Mouse (Mus musculus): ENCODE data around the gene Rtn1.

Rtn1 gene

DNA sequence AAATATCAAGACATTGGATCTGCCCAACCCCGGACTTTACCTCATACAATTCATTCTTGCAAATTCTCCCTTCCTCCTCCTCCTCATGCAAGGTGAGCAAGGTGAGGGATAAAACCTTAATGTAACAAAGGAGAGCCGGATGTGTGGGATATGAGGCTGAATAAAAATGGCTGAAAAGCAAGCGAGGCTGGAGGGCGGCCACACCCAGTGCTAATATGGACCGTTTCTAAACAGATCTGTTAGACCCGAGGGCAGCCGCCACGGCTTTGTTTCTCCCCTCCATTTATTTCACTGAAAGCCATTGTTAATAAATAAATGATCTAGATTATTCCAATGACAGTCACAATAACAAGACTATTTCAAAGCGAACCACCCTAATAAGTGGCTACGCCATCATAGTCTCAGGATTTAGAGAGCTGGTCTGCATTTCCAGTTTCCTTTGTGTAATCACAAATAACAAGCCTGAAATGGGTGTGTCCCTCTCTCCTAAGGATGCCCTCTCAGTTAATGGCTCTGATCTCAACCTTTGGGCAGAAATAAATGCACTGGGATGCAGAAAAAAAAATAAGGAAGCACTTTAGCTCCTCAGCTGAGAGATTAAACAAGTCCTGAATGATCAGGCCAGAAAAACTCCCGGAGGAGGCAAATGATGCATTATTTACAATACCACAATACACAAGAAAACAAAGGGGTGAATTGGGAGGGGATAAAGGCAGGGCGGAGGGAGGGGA, 173.1 kb downstream of the Rtn1 start:
- no peak for ATAC-seq (ENCODE audit: insufficient number of reproducible peaks, low FRiP score, low TSS enrichment)

GRCm38 (mm10) chr12:72234966-72235365, 173.9 kb downstream of the Rtn1 start:
- ATAC-seq (ENCODE audit: insufficient number of reproducible peaks, low FRiP score, low TSS enrichment) = no peak

- no peak for ATAC-seq (ENCODE audit: insufficient number of reproducible peaks, low FRiP score, low TSS enrichment)
These were observed 174.7 kb downstream of the Rtn1 start for GRCm38 (mm10) chr12:72234151-72234550.

DNA sequence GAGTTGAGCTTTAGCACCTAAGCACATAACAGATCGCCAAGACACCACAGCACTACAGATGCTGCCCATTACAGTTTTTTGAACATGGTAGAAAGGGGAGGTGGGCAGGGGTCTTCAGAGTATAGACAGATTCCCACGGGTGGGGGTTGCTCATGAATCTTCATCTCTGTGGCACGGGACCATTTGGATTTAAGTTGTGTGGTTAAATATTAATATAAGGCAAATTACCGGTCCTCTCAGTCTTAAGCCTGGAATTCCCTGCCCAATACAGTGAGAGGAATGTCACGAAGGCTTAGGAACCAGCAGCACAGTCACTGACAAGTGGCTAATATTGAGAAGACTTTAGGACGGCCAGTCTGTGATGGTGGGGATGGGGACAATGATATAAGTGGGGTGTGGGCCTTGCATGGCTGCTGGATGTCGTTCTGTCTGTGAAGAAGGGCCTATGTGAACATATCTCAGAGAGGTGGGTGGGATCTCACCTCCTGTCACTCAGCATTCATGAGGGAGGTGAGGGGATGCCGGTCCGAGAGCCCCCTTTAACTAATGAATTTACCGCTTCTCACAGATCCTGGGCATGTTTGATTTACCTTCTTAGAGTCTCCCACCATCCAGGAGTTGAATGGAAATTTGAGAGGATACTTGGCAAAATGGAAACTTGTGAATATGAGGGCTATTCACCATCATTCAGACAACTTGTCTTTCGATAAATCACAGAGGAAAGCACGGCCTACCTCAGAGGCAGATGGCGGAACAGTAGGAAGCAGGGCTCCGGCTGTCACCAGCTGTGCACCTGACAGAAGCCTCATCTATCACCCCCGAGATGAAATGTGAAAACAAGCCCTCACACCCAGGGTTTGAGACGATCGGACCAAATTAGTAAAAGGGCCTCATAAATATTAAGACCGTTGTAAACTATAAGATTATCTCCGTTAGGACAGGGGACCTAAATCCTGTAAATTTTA, 175.7 kb downstream of the Rtn1 start:
- no peak for ATAC-seq (ENCODE audit: insufficient number of reproducible peaks, low FRiP score, low TSS enrichment)

DNA sequence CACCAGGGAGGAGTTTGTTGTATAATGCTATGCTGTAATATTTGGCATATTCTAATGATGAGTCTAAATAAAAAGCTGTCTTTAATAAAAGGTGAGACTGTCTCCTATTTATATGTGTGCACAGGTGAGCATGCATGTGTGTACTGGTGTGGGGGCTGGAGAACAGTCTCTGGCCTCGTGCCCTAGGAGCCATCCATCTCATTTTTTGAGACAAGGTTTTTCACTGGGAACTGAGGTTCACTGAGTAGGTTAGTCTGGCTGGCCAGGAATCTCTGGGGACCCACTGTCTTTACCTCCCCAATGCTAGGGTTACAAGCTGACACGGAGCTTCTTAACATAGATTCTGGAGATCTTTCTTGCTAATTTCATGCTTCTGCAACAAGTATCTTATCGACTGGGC, 176.7 kb downstream of the Rtn1 start:
- ATAC-seq (ENCODE audit: insufficient number of reproducible peaks, low FRiP score, low TSS enrichment) = no peak

DNA sequence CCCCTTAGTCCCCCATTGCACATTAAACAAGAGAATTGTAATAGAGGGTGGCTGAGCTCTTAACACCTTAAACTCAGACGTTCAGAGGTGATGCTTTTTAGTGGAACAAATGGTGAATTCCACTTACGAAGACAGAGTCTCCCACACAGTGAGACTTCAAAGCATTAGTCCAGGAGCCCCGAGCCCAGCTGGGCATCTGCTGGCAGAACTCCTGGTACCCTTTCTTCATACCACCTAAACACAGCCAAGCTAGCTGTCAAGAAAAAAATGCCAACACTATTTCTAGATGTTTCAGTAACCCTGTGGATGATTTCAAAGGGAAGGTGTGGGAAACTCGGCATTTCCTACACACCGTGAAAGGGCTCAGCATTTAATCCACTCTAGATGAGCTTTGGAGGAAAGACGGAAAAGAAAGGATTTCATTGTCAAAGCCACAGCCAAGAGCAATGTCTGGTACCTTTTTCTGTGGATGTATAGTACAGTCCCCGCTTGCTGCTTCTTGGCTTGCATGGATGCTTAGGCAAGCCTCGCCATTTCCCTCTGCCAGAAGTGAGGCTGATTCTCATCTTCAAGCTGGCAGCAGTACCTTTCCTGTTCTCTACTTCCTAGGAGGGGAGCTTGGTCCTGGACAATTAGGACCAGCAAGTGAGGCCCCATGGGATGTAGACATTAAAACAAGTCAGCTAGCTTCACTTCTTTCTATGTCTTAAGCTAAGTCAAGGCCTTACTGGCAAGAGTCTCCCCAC, 179.2 kb downstream of the Rtn1 start:
- peak; percentile 53 for ATAC-seq (ENCODE audit: insufficient number of reproducible peaks, low FRiP score, low TSS enrichment)

DNA sequence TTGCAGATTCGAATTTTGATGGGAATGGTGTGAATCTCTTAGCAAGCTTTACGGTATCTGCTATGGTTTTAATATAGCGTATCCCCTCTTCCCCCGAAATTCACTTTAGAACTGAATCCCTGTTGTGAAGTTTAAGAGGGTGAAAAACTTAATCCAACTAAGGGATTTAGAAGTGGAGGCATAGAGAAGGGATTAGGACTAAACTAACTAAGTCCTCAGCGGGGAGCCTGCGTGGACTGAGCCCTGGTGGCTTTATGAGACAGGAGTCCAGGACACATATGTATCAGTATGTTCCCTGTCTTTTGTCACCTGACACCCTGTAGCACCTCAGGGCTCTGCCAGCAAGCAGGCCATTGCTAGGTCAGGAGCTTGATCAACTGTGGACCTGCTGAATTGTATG, 181.1 kb downstream of the Rtn1 start:
- no peak for ATAC-seq (ENCODE audit: insufficient number of reproducible peaks, low FRiP score, low TSS enrichment)

DNA sequence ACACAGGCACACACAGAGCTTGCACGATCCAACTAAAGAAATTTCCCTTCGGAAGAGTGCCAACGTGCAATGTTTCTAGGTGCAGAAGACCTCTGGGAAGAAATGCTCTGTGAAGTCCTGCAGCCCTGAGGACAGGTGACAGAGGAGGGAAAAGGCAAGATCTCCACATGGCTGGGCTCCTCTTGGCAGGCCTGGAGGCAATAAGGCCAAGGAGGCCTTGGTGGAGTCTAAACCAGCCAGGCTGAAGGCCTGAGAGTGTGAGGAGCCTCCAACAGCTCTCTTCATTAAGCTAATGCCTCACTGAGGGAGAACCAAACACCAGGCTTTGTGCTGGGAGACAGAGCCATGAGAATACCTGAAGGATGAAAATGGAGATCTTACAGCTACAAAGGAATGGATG, 183.5 kb downstream of the Rtn1 start:
- ATAC-seq (ENCODE audit: insufficient number of reproducible peaks, low FRiP score, low TSS enrichment) = no peak

DNA sequence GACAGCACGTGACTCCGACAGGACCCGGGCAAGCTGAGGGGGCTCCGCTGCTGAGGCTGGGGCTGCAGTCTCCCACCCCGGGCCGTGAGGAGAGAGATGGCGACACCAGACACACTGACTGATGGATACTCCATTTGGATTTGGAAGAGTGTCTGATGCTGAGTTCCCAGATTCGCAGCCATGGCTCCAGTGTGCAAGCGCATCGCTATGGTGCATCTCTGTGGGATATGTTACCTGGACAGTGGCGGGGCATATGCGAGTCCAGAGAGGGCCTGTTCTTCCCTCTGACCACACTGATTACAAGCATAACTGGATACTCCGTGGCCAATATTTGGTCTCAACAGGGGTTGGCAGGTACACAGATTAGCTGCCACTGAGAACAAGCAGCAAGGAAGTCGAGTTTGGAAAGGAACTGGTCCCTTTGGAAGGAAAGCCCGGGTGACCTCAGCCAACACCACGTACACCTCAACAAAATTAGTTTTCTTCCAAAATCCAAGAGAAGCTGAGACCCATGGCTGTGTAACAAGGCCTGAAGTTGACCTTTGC, 185.2 kb downstream of the Rtn1 start:
- peak; percentile 72 for ATAC-seq (ENCODE audit: insufficient number of reproducible peaks, low FRiP score, low TSS enrichment)

DNA sequence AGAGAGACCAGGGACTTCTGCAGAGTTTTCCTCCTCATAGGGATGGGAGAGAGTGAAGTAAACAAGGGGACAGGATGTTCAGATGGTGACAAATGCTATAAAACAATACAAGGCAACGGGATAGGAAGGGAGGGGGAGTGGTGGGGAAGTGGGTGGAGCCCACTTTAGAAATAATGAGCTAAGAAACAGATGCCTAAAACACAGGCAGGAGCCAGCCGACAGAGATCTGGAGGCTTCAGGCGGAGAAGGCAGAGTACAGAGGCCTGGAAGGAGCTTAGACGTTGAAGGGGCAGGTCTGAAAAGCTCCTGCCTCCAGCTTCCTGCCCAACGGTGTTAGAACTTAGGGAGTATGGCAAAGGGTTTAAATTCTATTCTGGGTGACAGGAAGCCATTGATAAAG, 195.3 kb downstream of the Rtn1 start:
- ATAC-seq (ENCODE audit: insufficient number of reproducible peaks, low FRiP score, low TSS enrichment) = no peak

GRCm38 (mm10) chr12:72200828-72201227, 208.0 kb downstream of the Rtn1 start:
- no peak for ATAC-seq (ENCODE audit: insufficient number of reproducible peaks, low FRiP score, low TSS enrichment)

GRCm38 (mm10) chr12:72197925-72198486, 210.8 kb downstream of the Rtn1 start:
- no peak for ATAC-seq (ENCODE audit: insufficient number of reproducible peaks, low FRiP score, low TSS enrichment)

DNA sequence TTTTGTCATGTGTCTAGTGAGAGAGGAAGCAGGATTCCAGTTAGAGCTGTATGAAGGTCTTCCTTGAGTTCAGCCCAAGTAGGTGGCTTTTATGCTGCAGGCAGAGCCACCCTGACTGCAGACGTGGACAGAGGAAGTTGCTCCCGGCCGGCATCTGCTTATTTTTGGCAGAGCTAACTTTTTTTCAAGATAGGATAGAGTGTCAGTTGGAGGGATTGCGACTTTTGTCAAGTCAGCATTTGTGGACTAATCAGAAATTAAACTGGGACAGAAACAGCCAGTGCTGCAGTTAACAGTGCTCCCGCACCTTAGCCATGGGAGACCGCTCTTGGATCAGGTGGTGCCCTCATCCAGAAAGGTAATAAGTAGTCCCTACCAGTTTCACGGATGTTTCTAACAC, 211.4 kb downstream of the Rtn1 start:
- ATAC-seq (ENCODE audit: insufficient number of reproducible peaks, low FRiP score, low TSS enrichment) = no peak

DNA sequence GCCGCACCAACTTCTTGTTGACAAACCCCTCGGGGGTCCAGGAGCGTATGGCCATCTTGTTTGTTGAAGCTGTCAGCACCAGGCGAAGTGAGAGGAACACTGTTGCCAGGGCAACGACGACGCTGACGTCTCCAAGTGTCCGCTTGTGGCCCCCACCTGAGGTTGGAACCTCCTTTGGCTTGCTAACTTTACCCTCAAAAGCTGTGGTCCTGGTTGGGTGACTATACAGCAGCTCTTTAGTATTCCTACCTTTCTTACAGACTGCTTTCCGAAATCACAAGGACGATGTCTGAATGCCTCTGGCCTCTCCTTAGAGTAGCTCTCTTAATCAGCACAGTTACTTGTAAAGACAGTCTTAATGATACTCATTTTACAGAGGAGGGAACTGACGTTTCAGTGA, 223.9 kb downstream of the Rtn1 start, which contains the start of gene Ccdc175:
Gene Ccdc175 (minus strand): TSS at position 101 of the 400 bp plus-strand sequence.
- no peak for ATAC-seq (ENCODE audit: insufficient number of reproducible peaks, low FRiP score, low TSS enrichment)

- no peak for ATAC-seq (ENCODE audit: insufficient number of reproducible peaks, low FRiP score, low TSS enrichment)
These were observed 229.3 kb downstream of the Rtn1 start for GRCm38 (mm10) chr12:72179561-72179960.

DNA sequence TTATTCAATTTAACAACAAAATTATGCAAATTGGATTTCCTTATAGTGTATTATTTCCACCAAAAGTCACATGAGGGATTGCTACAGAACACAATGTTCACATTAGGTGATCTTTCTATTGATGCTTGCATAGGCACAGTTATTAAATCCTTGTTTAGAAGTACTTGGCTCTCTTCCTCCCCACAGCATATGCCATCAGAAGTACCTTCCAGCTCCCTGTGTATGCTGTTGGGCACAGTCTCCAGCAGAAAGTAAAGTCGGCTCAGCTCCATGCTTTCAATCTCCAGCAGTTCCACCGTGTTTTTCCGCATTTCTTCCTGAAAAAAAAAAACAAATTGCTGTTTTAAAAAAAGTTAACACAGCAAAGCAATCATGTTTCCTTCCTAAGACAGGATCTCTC, 230.5 kb downstream of the Rtn1 start:
- ATAC-seq (ENCODE audit: insufficient number of reproducible peaks, low FRiP score, low TSS enrichment) = peak; percentile 91

All from cerebellum, adult (tissue).